Mouse (Mus musculus) small intestine, adult 2 months (tissue): ENCODE measurements around the gene Col5a3. TPM values are rescaled to one million over a fixed set of nuclear protein-coding genes. Genes with fewer than 3 reads are reported as not detected.

Experiments
- H3K27ac ChIP-seq: fragments of 200-500 bp; 2 replicates; pipeline ENCODE4 v1.5.1; 2012; ENCODE audit warnings: low read depth, low read length, control low read depth, inconsistent platforms; ENCODE audit not compliant: insufficient read depth
- H3K27me3 ChIP-seq: fragments of 200-500 bp; 2 replicates; pipeline ENCODE4 v1.6.1; 2012; ENCODE audit warnings: mild to moderate bottlenecking, moderate library complexity, low read length, inconsistent platforms; ENCODE audit not compliant: control insufficient read depth, insufficient read depth
- H3K36me3 ChIP-seq: fragments of 200-500 bp; 2 replicates; pipeline ENCODE4 v1.6.1; 2012; ENCODE audit warnings: mild to moderate bottlenecking, low read length, control low read depth, inconsistent platforms; ENCODE audit not compliant: control insufficient read depth, insufficient read depth
- H3K4me1 ChIP-seq: fragments of 200-500 bp; 2 replicates; pipeline ENCODE4 v1.6.1; 2012; ENCODE audit warnings: low read length, inconsistent platforms, mixed read lengths; ENCODE audit not compliant: control insufficient read depth, insufficient read depth, insufficient read length
- H3K4me3 ChIP-seq: fragments of 200-500 bp; 2 replicates; pipeline ENCODE4 v1.5.1; 2012; ENCODE audit warnings: low read depth, mild to moderate bottlenecking, control low read depth, inconsistent platforms, low read length, moderate library complexity
- CTCF ChIP-seq: fragments of 200-500 bp; IDR thresholded peaks from 2 replicates; pipeline ENCODE4 v1.5.1; 2012; ENCODE audit warnings: low read depth, mild to moderate bottlenecking, control low read depth, inconsistent platforms, low read length, moderate library complexity, mixed read lengths; ENCODE audit not compliant: insufficient replicate concordance, insufficient read length; ENCODE audit errors: extremely low read depth
- POLR2A ChIP-seq: fragments of 200-500 bp; IDR thresholded peaks from 2 replicates; pipeline ENCODE4 v1.6.1; 2012; ENCODE audit warnings: low read depth, mild to moderate bottlenecking, control low read depth, inconsistent platforms, low read length, moderate library complexity
- WGBS: fragments of 180-500 bp; shearing (Covaris S2); methylation state at CpG from one replicate; pipeline ENCODE4 v1.1.7; 2018; 5-methylcytosine and 5-hydroxymethylcytosine counted together
- polyA plus RNA-seq: library from polyadenylated mRNA; depleted of rRNA; stranded (reverse); fragments of >200 nt; gene quantifications from 2 replicates; pipeline ENCODE4 v1.2.3, GENCODE M21; 2012; rRNA removed

Col5a3 gene
- polyA plus RNA-seq, 1 experiment = 2.1 TPM

GRCm38 (mm10) chr9:20721582-20721981 is 93.3 kb downstream of the Col5a3 start:
- no peak overlapping the region for H3K4me3 ChIP-seq
- H3K4me1 ChIP-seq = peaks cover 2% of the 10 kb centered on the region; the same call in 1 of the 2 replicates
- no peak overlapping the region for H3K27ac ChIP-seq
- H3K27me3 ChIP-seq = peaks cover 5% of the 10 kb centered on the region
- 14% methylated on average over 2 of the region's 2 CpGs for WGBS
- TF ChIP-seq CTCF (no peak), POLR2A (no peak)
- H3K36me3 ChIP-seq = no peaks in the 10 kb centered on the region

Other genes starting within 250 kb of the Col5a3 start
- gene Zfp846, start 233.8 kb downstream of the Col5a3 start, polyA plus RNA-seq = 0.81 and 1.0 TPM in 2 replicates
- 36.8 and 77.8 TPM in 2 replicates for gene Ubl5, start 172.2 kb downstream of the Col5a3 start, polyA plus RNA-seq
- 21.0 and 42.5 TPM in 2 replicates for gene Fbxl12, start 170.3 kb downstream of the Col5a3 start, polyA plus RNA-seq
- gene Pin1, start 163.0 kb downstream of the Col5a3 start, polyA plus RNA-seq = 8.6 and 13.0 TPM in 2 replicates
- 0.91 and 2.2 TPM in 2 replicates for gene Olfm2, start 68.7 kb downstream of the Col5a3 start, polyA plus RNA-seq
- gene Rdh8, start 3.4 kb upstream of the Col5a3 start, polyA plus RNA-seq = not detected in 2 replicates
- 22.3 and 37.9 TPM in 2 replicates for gene A230050P20Rik, start 53.6 kb upstream of the Col5a3 start, polyA plus RNA-seq
- gene Angptl6, start 64.7 kb upstream of the Col5a3 start, polyA plus RNA-seq = 4.3 and 8.0 TPM in 2 replicates
- 33.4 and 42.2 TPM in 2 replicates for gene Ppan, start 73.1 kb upstream of the Col5a3 start, polyA plus RNA-seq
- 57.9 and 94.5 TPM in 2 replicates for gene Eif3g, start 83.6 kb upstream of the Col5a3 start, polyA plus RNA-seq
- gene Dnmt1, start 144.8 kb upstream of the Col5a3 start, polyA plus RNA-seq = 10.4 and 21.7 TPM in 2 replicates
- 2.5 and 2.9 TPM in 2 replicates for gene S1pr2, start 161.7 kb upstream of the Col5a3 start, polyA plus RNA-seq
- 81.8 and 143 TPM in 2 replicates for gene Mrpl4, start 187.7 kb upstream of the Col5a3 start, polyA plus RNA-seq
- 6.8 and 9.4 TPM in 2 replicates for gene Icam1, start 200.9 kb upstream of the Col5a3 start, polyA plus RNA-seq
- 0.32 and 0.37 TPM in 2 replicates for gene Icam4, start 214.3 kb upstream of the Col5a3 start, polyA plus RNA-seq
- 0.11 TPM in 2 replicates for gene Icam5, start 217.0 kb upstream of the Col5a3 start, polyA plus RNA-seq